Mouse (Mus musculus) CH12.LX (cell line): ENCODE measurements at regions not wholly inside any gene's neighbourhood (a gene's known extent, or its start where the extent isn't known, plus 50 kb on each side); places are given as distances from the start of the nearest gene placed in this dataset.
A peak's percentile ranks its signal among the peaks of the same experiment; 100 is the strongest.

ENCODE experiments used
- DNase-seq: peaks from one replicate; pipeline ENCODE4 v3.0.0-alpha.2; 2013; ENCODE audit errors: extremely low read depth
- H3K27ac ChIP-seq: 2 replicates; pipeline ENCODE4 v1.5.1; 2012; ENCODE audit warnings: low read depth, mild to moderate bottlenecking, control low read depth, moderate library complexity; ENCODE audit not compliant: insufficient read depth
- H3K27me3 ChIP-seq: replicated peaks from 2 replicates; pipeline ENCODE3; 2012; ENCODE audit warnings: inconsistent platforms
- H3K36me3 ChIP-seq, 2 experiments: replicated peaks in 1 of 2; 2 replicates each; pipeline versions ENCODE3 to v1.6.1; 2012; ENCODE audit warnings: inconsistent platforms in 1 of 2, low read length in 1 of 2, mild to moderate bottlenecking in 1 of 2, mixed read lengths in 1 of 2, moderate library complexity in 1 of 2; ENCODE audit not compliant: control insufficient read depth in 1 of 2, insufficient read depth in 1 of 2
- H3K4me1 ChIP-seq, 2 experiments: 2 replicates each; pipeline ENCODE4 v1.6.1; 2012; ENCODE audit warnings: inconsistent platforms in 1 of 2, moderate library complexity in 1 of 2; ENCODE audit not compliant: insufficient read depth in 2 of 2, control insufficient read depth in 1 of 2
- H3K4me2 ChIP-seq: 2 replicates; pipeline ENCODE4 v1.6.1; 2012; ENCODE audit warnings: low read depth, mild to moderate bottlenecking, control low read depth; ENCODE audit not compliant: poor library complexity, insufficient read depth, severe bottlenecking
- H3K4me3 ChIP-seq, 3 experiments: fragments of 150-350 bp in 1 of 3; sonication (generic) in 1 of 3; replicated peaks in 1 of 3; 2 replicates each; pipeline versions ENCODE3 to v1.5.1; 2011 to 2012; ENCODE audit warnings: low read depth in 2 of 3, low read length in 2 of 3, mild to moderate bottlenecking in 2 of 3, moderate library complexity in 2 of 3, control low read depth in 1 of 3, improper control_type of control experiment in 1 of 3, inconsistent platforms in 1 of 3, mixed read lengths in 1 of 3; ENCODE audit not compliant: poor library complexity in 1 of 3
- H3K79me2 ChIP-seq: replicated peaks from 2 replicates; pipeline ENCODE4 v1.6.1; 2012; ENCODE audit warnings: mild to moderate bottlenecking, moderate library complexity; ENCODE audit not compliant: control insufficient read depth, poor library complexity, insufficient read depth, severe bottlenecking; ENCODE audit errors: extremely low read depth
- H3K9ac ChIP-seq: 2 replicates; pipeline ENCODE4 v1.6.1; 2012; ENCODE audit warnings: low read depth, mild to moderate bottlenecking, control low read depth, moderate library complexity; ENCODE audit not compliant: insufficient read depth
- H3K9me3 ChIP-seq: replicated peaks from 2 replicates; pipeline ENCODE3; 2012; ENCODE audit warnings: low read length, inconsistent platforms, mixed read lengths
- BHLHE40 ChIP-seq: IDR thresholded peaks from 2 replicates; pipeline ENCODE4 v1.6.1; 2011; ENCODE audit warnings: mild to moderate bottlenecking, low read depth, low read length, improper control_type of control experiment
- CHD1 ChIP-seq: IDR thresholded peaks from 2 replicates; pipeline ENCODE4 v1.6.1; 2012; ENCODE audit warnings: low read depth, low read length, improper control_type of control experiment, inconsistent platforms
- CHD2 ChIP-seq: IDR thresholded peaks from 2 replicates; pipeline ENCODE4 v1.6.1; 2011; ENCODE audit warnings: low read length, improper control_type of control experiment
- E2F4 ChIP-seq: IDR thresholded peaks from 2 replicates; pipeline ENCODE4 v1.6.1; 2011; ENCODE audit warnings: low read depth, low read length, improper control_type of control experiment; ENCODE audit not compliant: insufficient replicate concordance
- EP300 ChIP-seq: IDR thresholded peaks from 2 replicates; pipeline ENCODE4 v1.6.1; 2011; ENCODE audit warnings: low read length, improper control_type of control experiment
- ETS1 ChIP-seq: conservative IDR thresholded peaks from 2 replicates; pipeline ENCODE4 v1.6.1; 2012; ENCODE audit warnings: low read depth, mild to moderate bottlenecking, inconsistent platforms, low read length, improper control_type of control experiment, moderate library complexity
- IRF4 ChIP-seq: IDR thresholded peaks from 2 replicates; pipeline ENCODE4 v1.6.1; 2014; ENCODE audit warnings: low read depth, mild to moderate bottlenecking, inconsistent platforms, low read length, improper control_type of control experiment
- JUN ChIP-seq: IDR thresholded peaks from 2 replicates; pipeline ENCODE4 v1.6.1; 2011; ENCODE audit warnings: low read depth, mild to moderate bottlenecking, low read length, improper control_type of control experiment, moderate library complexity; ENCODE audit not compliant: insufficient read depth
- JUND ChIP-seq: conservative IDR thresholded peaks from 2 replicates; pipeline ENCODE4 v1.6.1; 2011; ENCODE audit warnings: low read depth, low read length, improper control_type of control experiment
- MAFK ChIP-seq: IDR thresholded peaks from 2 replicates; pipeline ENCODE4 v1.6.1; 2011; ENCODE audit warnings: low read length, improper control_type of control experiment; ENCODE audit not compliant: insufficient replicate concordance
- MEF2A ChIP-seq: IDR thresholded peaks from 2 replicates; pipeline ENCODE4 v1.6.1; 2014; ENCODE audit warnings: low read depth, mild to moderate bottlenecking, inconsistent platforms, low read length, improper control_type of control experiment, borderline replicate concordance
- MXI1 ChIP-seq: IDR thresholded peaks from 2 replicates; pipeline ENCODE4 v1.6.1; 2011; ENCODE audit warnings: mild to moderate bottlenecking, low read depth, low read length, improper control_type of control experiment
- MYC ChIP-seq: IDR thresholded peaks from 2 replicates; pipeline ENCODE4 v1.6.1; 2011; ENCODE audit warnings: low read depth, mild to moderate bottlenecking, improper control_type of control experiment, low read length
- PAX5 ChIP-seq: IDR thresholded peaks from 2 replicates; pipeline ENCODE4 v1.6.1; 2012; ENCODE audit warnings: low read length, inconsistent platforms, mixed read lengths
- POLR2A ChIP-seq: IDR thresholded peaks from 2 replicates; pipeline ENCODE4 v1.6.1; 2011; ENCODE audit warnings: low read depth, mild to moderate bottlenecking, improper control_type of control experiment, low read length
- POLR2AphosphoS2 ChIP-seq: IDR thresholded peaks from 2 replicates; pipeline ENCODE4 v1.6.1; 2011; ENCODE audit warnings: low read depth, low read length, improper control_type of control experiment
- RCOR1 ChIP-seq: conservative IDR thresholded peaks from 2 replicates; pipeline ENCODE4 v1.6.1; 2012; ENCODE audit warnings: low read depth, mild to moderate bottlenecking, inconsistent platforms, low read length, improper control_type of control experiment
- SIN3A ChIP-seq: IDR thresholded peaks from 2 replicates; pipeline ENCODE4 v1.6.1; 2012; ENCODE audit warnings: low read length, improper control_type of control experiment, inconsistent platforms
- SMC3 ChIP-seq: IDR thresholded peaks from 2 replicates; pipeline ENCODE4 v1.6.1; 2011; ENCODE audit warnings: low read depth, low read length, improper control_type of control experiment
- USF1 ChIP-seq: IDR thresholded peaks from 2 replicates; pipeline ENCODE4 v1.6.1; 2014; ENCODE audit warnings: low read depth, mild to moderate bottlenecking, inconsistent platforms, low read length, improper control_type of control experiment
- ZC3H11A ChIP-seq: IDR thresholded peaks from 2 replicates; pipeline ENCODE4 v1.6.1; 2012; ENCODE audit warnings: low read depth, mild to moderate bottlenecking, inconsistent platforms, low read length, improper control_type of control experiment
- ZKSCAN1 ChIP-seq: IDR thresholded peaks from 2 replicates; pipeline ENCODE4 v1.6.1; 2012; ENCODE audit warnings: low read depth, inconsistent platforms, low read length, improper control_type of control experiment, borderline replicate concordance
- ZMIZ1 ChIP-seq: IDR thresholded peaks from 2 replicates; pipeline ENCODE4 v1.6.1; 2012; ENCODE audit warnings: low read depth, mild to moderate bottlenecking, inconsistent platforms, low read length, improper control_type of control experiment
- ZNF384 ChIP-seq: IDR thresholded peaks from 2 replicates; pipeline ENCODE4 v1.6.1; 2012; ENCODE audit warnings: low read depth, low read length, improper control_type of control experiment, inconsistent platforms
- dilution Hi-C: fragments of 300-500 bp; cut with MboI; formaldehyde crosslinking; loops from 2 replicates; pipeline ENCODE4 v1.14.3; 2020; ENCODE audit warnings: low sequenced_read_pairs; ENCODE audit not compliant: extremely low pct_unique_long_range_greater_than_20kb, extremely low pct_ligation_motif_present
- in situ Hi-C: fragments of 300-500 bp; cut with MboI; formaldehyde crosslinking; loops from 3 replicates; pipeline ENCODE4 v1.14.3; 2019; ENCODE audit warnings: low sequenced_read_pairs, low pct_ligation_motif_present, low pct_unique_long_range_greater_than_20kb, mixed read lengths

DNA sequence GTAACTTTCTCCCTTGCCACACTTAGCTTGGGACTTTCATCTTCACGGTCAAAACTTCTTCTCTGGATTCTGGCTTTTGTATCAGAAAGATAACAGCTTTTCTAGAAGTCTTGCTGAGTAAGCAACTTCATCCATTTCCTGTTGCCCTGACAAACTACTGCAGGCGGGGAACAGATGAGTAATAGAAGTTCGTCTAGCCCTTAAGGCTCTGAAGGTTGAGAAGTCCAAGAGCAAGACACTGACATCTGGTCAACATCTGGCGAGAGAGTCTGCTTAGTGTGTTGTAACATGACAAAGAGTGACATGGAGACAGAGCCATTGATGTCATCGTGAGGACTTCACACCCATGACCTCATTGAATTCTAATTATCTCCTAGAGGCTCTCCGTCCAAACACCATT, 469.2 kb upstream of the Jarid2 start:
- dilution Hi-C loops: no loop called here
- Histone ChIP-seq H3K4me2 (no peak overlapping the region), H3K9ac (no peak overlapping the region), H3K4me1 (no peaks in the 10 kb centered on the region), H3K4me3 (no peak overlapping the region)
- TF ChIP-seq JUN (no peak), SIN3A (no peak), MAFK (peak; percentile 81)
- TF ChIP-seq, all 38 proteins: peak for 1
- no peaks in the 10 kb centered on the region for H3K79me2 ChIP-seq
- H3K36me3 ChIP-seq: no peaks in the 10 kb centered on the region
- no peak for DNase-seq
- no peaks in the 10 kb centered on the region for H3K9me3 ChIP-seq
- H3K27ac ChIP-seq: no peak overlapping the region
- no peaks in the 10 kb centered on the region for H3K27me3 ChIP-seq
- in situ Hi-C loops: no loop called here

DNA sequence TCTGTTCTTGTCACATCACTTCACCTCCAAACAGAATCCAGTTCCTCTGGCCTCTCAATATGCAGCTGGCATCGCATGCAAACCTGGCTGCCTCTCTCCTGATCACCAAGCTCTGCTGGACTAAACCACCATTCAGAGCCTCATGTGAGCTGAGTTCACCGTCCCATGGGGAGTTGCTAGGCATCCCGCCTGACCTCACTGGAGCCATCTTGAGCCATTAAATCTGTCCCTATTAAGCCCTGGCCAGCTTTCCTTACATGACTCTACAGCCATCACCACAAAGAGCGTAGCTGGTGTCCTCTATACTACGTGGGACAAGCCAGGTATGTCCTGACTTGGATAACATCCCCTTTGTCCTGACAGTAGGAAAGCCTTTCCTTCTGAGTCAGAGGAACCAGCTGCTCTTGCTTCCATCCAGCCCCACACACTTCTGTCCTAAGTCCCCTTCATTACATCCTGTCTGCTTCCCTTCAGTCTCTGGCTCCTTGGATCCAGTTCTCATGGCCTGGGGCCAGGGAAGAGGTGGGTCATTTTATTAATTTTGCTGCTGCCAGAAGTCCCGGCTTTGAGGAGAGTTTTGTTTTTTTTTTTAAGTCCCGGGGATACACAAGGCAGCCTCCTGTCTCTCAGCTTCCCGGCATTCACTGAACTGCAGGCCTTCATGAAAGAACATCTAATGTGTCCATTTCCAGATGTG, 468.5 kb upstream of the Jarid2 start:
- Histone ChIP-seq H3K79me2 (no peaks in the 10 kb centered on the region), H3K4me3 (no peak overlapping the region), H3K9me3 (no peaks in the 10 kb centered on the region), H3K27ac (no peak overlapping the region), H3K27me3 (no peaks in the 10 kb centered on the region), H3K4me2 (no peak overlapping the region), H3K36me3 (no peaks in the 10 kb centered on the region), H3K4me1 (no peaks in the 10 kb centered on the region), H3K9ac (no peak overlapping the region)
- no peak for DNase-seq
- TF ChIP-seq CHD1: no peak
- TF ChIP-seq SIN3A: no peak
- no peak for TF ChIP-seq MAFK
- TF ChIP-seq MYC: no peak
- no peak for TF ChIP-seq IRF4
- TF ChIP-seq E2F4: no peak
- TF ChIP-seq JUND: no peak
- dilution Hi-C loops: no loop called here
- in situ Hi-C loops: no loop called here

DNA sequence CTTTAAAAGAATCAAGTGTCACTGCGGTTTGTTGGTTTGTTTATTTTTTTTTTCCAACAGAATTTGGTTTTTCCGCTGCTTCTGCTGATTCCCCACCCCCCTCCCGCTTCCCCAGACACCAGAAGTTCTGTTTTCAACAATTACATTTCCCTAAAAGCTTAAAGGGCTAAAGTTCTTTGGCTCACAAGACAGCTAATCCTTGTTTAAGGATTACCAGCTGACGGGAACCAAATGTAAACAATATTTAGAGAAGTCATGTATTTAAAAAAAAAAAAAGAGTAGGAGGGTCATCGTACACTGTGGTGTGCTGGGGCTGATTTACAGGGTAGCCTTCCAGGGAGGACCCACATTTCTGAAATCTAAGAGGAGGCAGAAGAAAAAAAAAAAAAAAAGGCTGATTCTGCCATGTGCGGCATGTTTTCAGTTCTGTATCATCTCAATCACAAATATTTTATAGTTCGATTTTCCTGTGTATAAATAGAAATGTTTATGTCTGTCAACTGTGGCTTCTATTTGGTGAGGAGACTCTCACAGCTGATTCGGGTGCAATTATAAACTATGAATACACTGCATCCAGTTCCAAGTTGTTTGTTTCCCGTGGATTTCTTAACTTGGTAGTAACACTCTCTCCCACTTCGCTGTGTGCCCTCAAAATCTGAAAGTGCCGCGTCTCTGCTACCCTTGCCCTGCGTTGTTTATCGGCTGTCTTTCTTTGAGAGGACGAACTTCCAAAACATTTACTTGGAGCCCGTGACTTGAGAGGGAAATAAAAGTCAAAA, 456.3 kb upstream of the Jarid2 start:
- dilution Hi-C loops: no loop called here
- Histone ChIP-seq H3K4me2 (no peak overlapping the region), H3K36me3 (no peaks in the 10 kb centered on the region), H3K79me2 (no peaks in the 10 kb centered on the region), H3K4me1 (no peaks in the 10 kb centered on the region), H3K9ac (no peak overlapping the region), H3K27me3 (no peaks in the 10 kb centered on the region), H3K27ac (no peak overlapping the region), H3K9me3 (no peaks in the 10 kb centered on the region), H3K4me3 (no peak overlapping the region)
- no peak for DNase-seq
- in situ Hi-C loops: no loop called here
- no peak for TF ChIP-seq MEF2A
- TF ChIP-seq ZNF384: no peak
- TF ChIP-seq POLR2AphosphoS2: no peak
- no peak for TF ChIP-seq CHD2
- TF ChIP-seq BHLHE40: no peak
- TF ChIP-seq RCOR1: no peak
- no peak for TF ChIP-seq ZKSCAN1
- no peak for TF ChIP-seq ETS1
- no peak for TF ChIP-seq ZMIZ1
- no peak for TF ChIP-seq USF1
- TF ChIP-seq PAX5: no peak
- no peak for TF ChIP-seq MXI1
- no peak for TF ChIP-seq POLR2A
- TF ChIP-seq EP300: no peak
- TF ChIP-seq E2F4: no peak
- TF ChIP-seq MYC: no peak
- no peak for TF ChIP-seq ZC3H11A
- no peak for TF ChIP-seq SMC3
- no peak for TF ChIP-seq MAFK
